Mouse (Mus musculus): ENCODE measurements around the gene Orc5.

DNA sequence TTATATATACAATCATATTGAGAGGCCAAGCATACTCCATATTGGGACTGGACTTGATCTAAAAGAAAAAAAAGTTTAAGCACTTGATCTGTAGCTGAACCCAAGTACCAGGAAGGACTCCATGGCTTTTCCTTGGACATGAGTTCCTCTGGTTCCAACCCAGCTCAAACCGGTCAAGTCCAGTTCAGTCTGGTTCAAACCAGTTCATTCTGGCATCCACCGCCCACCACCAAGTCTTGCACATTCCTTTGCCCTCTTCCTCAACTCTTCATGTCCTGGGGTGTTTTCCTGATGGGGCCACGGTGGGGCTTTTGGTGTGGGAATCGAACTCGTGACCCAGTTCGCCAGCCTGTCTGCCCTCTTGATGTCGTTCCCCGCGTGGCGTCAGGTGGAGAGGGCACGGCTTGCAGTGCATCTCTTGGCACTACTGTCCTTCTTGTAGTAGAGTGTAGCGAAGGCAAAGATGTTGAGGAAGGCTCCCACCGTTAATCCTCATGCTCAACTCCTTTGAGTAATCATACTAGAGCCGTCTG, 2.1 kb upstream of the Orc5 start:
- TF ChIP-seq ZKSCAN1 (IDR thresholded peaks at IDR 0.05; ENCODE audit: borderline replicate concordance, low read depth, low read length) (no peak), POLR2A (IDR thresholded peaks at IDR 0.05; ENCODE audit: low read depth, low read length) (no peak), MAX (IDR thresholded peaks at IDR 0.05; ENCODE audit: low read length) (no peak), MAFK (IDR thresholded peaks at IDR 0.05; ENCODE audit: insufficient replicate concordance, low read length) (no peak), CTCF (conservative IDR thresholded peaks at IDR 0.05 in 1 of 2, IDR thresholded peaks at IDR 0.05 in 1 of 2; ENCODE audit: low read depth in 2 of 2, low read length in 2 of 2) (no peak), TBP (conservative IDR thresholded peaks at IDR 0.05; ENCODE audit: low read depth, low read length) (no peak), HCFC1 (IDR thresholded peaks at IDR 0.05; ENCODE audit: low read depth, low read length) (no peak), POLR2AphosphoS2 (IDR thresholded peaks at IDR 0.05; ENCODE audit: low read depth, low read length) (no peak), GABPA (IDR thresholded peaks at IDR 0.05; ENCODE audit: insufficient replicate concordance, low read depth, low read length) (no peak), E2F4 (IDR thresholded peaks at IDR 0.05; ENCODE audit: insufficient replicate concordance, low read depth, low read length) (no peak), ZNF384 (IDR thresholded peaks at IDR 0.05; ENCODE audit: low read depth, low read length) (no peak), USF1 (IDR thresholded peaks at IDR 0.05; ENCODE audit: low read depth, low read length) (no peak)

Data from CH12.LX (cell line).